Mouse (Mus musculus): Measurements from ENCODE around the gene Prelid1. TPM values are rescaled to one million over a fixed set of nuclear protein-coding genes. Genes with fewer than 3 reads are reported as not detected.
A peak's percentile ranks its signal among the peaks of the same experiment; 100 is the strongest.

Gene Prelid1
- total RNA-seq, 4 experiments from 2014 or later = 146 to 172 (median 162) TPM

- DNase-seq = no peak
Measured at GRCm38 (mm10) chr13:55332331-55332730, 12.0 kb downstream of the Prelid1 start.

- no peak for DNase-seq
Measured at GRCm38 (mm10) chr13:55335701-55336100, 15.4 kb downstream of the Prelid1 start.

DNA sequence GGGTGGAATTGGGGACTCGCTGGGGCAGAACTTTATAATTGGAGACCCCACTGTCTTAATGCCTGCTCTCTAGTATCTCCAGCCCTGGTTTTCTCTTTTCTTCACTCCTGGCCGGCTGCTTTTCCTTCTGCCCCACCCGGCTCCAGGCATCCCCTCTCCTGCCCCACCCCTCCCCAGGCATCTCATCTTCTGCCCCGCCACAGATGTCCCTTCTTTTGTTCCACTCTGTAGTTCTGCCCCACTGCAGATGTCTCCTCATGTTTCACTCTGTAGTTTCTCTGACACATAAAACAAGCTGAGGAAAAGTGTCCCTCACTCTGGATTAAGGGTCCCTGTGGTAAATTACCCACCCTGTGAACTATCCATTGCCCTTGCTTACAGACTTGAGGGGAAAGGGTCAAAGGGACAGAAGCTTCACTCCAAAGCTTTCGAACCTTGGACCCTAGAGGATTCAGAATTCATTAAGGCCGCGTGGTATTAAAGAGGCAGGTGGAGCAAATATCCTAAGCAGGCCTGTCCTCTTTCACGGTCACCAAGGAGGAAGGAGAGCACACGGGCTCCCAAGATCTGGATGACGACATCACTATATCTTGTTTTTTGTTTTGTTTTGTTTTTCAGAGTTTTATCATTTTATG is 17.2 kb downstream of the Prelid1 start:
- no peak for DNase-seq

- DNase-seq = no peak
Measured at GRCm38 (mm10) chr13:55338131-55339054, 18.1 kb downstream of the Prelid1 start.

- no peak for DNase-seq
Measured at GRCm38 (mm10) chr13:55339259-55339658, 19.0 kb downstream of the Prelid1 start.

DNA sequence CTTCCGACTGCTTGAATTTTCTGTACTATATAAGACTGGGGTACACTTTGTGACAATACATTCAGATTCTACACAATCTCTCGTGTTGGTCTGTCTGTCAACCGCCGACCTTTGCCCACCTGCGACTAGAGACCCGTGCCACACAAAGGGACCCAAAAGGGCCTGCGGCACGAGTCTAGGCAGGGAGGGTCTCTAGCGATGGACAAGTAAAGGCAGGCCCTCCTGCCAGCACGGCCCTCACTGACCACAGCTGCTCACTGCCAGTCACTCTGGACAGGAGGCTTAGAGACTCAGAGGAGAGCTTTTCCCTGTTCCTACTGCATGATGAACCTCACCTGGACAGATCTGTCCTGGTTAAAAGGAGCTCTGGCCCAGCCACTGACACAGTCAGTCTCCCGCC is 22.2 kb downstream of the Prelid1 start:
- DNase-seq = no peak

- no peak for DNase-seq
Measured at GRCm38 (mm10) chr13:55344286-55344685, 24.0 kb downstream of the Prelid1 start.

DNA sequence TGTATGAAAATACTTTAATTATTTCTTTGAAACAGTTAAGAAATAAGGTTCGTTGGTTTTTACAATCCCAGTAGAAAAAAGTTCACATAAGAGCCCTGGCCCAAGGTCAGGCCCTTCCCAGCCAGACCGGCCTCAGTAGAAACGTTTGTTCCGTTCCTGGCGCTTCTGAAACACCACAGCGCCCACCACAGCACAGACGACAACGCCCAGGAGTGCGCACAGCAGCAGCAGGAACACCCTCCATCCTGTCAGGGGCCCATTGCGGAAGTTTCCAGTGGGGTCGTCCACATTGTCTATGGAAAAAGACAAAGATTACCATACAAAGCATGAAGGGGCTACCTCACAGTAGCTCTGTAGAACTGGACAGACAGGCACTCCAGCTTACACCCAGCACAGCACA is 26.4 kb downstream of the Prelid1 start:
- no peak for DNase-seq

DNA sequence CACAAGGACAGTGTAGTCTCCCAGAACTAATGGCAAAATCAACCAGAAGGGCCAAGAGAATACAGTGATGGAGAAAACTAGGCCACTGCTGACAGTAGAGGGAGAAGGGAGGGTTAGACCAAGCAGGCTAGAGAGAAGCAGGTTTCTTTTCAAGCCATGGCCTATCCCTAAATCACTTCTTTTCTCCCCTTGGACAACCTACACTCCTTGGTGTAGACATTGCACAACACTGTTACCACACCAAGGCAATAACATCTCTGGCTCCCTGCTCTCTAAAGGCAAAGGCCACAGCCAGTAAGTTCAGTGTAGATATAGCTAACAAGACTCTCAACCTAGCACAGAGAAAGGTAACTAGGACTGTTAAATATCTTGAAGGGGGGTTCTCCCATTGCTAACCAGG is 40.8 kb downstream of the Prelid1 start:
- DNase-seq = no peak

GRCm38 (mm10) chr13:55361974-55362452 is 41.7 kb downstream of the Prelid1 start:
- no peak for DNase-seq

DNA sequence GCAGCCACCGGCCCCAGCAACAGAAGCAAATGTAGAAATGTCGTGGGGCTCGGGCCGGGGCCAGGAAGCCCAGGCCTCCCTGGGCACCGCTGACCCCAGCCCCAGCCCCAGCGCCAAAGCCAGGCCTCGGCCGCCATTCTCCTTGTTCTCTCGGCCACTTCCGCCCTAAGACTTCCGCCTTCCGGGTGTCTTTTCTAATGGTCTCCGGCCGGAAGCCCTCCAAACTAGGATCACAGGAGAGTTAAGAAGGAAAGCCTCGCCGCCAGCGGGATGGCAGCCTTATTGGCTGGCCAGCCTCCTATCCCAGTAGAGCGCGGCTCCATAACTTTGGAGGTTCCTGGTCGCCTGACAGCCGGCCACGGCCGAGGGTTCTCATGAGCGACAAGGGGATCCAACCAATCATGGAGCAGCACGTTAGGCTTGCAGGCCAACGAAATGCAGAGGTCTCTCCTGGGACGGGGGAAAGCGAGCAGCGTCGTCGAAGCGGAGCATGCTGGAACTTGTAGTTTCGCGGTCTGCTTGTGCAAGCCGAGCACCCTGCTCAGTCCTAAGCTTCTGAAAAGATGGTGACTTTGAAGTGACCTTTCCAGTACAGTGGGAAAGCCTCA is 42.3 kb downstream of the Prelid1 start, which contains the start of gene Lman2:
TSS of gene Lman2 (minus strand) at position 331 of the 608 bp plus-strand sequence.
- peak; percentile 98 for DNase-seq

DNA sequence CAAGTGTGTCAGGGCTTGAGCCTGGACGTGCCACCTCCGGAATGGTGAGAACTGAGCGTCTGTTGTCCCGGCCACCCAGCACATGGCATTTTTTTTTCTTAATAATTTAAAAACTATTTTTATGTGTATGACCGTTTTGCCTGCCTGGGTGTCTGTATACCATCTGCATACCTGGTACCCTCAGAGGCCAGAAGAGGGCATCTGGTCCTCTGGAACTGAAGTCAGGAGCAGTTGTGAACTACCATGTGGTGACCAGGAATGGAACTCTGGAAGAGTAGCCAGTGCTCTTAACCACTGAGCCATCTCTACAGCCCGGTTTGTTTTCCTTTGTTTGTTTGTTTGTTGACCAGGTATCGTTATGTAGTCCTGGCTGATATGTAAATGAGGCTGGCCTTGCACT is 48.1 kb downstream of the Prelid1 start:
- DNase-seq = no peak

DNA sequence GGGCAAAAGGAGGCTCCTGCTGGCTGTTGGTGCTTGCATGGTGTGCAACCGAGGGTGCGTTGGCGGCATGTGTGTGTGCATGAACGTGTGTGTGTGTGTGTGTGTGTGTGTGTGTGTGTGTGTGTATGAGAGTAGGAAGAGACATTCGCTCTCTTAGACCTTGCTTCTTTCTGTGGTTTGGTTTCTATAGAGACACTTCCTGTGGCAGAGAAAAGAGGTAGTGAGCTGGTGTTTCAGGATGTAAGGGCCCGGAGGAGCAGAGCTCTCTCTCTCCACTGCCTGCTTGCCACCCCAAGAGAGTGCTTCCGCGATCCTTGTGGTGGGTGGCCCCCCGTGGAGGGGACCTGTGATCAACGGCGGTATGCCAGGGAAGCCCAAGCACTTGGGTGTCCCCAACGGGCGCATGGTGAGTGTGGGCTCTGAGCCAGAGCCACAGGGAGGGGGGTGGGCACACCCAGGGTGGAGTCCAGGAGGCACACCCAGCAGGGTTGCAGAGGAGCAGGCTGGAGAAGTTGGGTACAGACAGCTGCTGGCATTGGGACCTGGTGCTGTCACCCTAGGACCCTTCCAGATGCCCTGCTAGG is 49.3 kb downstream of the Prelid1 start, which contains the start of gene Rgs14:
TSS of gene Rgs14 (plus strand) at position 202 of the 584 bp plus-strand sequence.
- no peak for DNase-seq

DNA sequence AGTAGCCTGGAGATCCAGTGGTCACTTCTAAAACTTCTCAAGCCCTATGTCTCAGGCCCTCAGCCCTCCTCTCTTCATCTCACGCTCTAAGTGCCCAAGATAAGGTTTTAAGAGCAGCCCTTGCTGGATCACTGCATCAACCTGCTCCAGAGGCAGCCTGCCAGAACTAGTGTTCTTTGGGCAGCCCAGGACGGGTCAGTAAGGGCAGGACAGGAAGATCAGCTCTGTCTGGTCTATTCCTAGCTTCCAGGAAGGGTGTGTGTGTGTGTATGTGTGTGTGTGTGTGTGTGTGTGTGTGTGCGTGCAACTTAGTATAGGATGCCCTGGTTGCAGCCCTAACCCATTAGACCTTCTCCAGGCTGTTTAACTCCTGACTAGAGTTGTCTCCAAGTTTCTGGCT is 49.9 kb downstream of the Prelid1 start:
- no peak for DNase-seq

GRCm38 (mm10) chr13:55371007-55371681 is 50.8 kb downstream of the Prelid1 start:
- DNase-seq = no peak

DNA sequence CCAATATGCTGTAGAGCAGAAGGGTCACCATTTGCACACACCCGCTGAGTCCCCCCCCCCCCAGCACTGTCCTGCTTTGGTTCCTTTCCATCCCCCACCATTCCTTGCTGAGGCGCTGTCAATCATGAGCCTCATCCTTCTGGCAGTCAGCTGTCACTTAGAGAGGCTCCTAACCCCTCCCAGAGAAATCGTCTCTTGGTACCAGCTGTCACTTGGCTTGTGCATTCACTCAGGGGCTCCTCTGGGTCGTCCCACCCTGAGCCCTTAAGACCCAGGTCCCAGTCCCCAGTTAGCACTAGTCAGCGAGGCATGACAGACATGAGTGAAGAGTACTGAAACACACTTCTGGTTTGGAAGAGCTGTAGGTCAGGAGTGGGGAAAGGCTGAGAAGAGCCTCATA is 51.4 kb downstream of the Prelid1 start:
- no peak for DNase-seq

- DNase-seq = no peak
Measured at GRCm38 (mm10) chr13:55374206-55374924, 54.1 kb downstream of the Prelid1 start.

Data from adrenal gland, adult 8-10 months (tissue).